Mouse (Mus musculus) hindbrain, embryonic 13.5 days (tissue): ENCODE results near the gene Vta1. TPM values are rescaled to one million over a fixed set of nuclear protein-coding genes. Genes with fewer than 3 reads are reported as not detected.
A peak's percentile ranks its signal among the peaks of the same experiment; 100 is the strongest.

Experiments
- ATAC-seq: fragments of 200-750 bp; cut with Nextera tagmentation; 2 replicates; pipeline ENCODE4 v1.8.0; 2017; ENCODE audit warnings: moderate TSS enrichment; ENCODE audit not compliant: low FRiP score
- H3K27ac ChIP-seq: fragments of 300-500 bp; sonication (generic); 2 replicates; pipeline ENCODE4 v1.5.1; 2015; ENCODE audit warnings: inconsistent platforms, mild to moderate bottlenecking, moderate library complexity
- H3K27me3 ChIP-seq: fragments of 300-500 bp; sonication (generic); 2 replicates; pipeline ENCODE4 v1.6.1; 2015; ENCODE audit warnings: mild to moderate bottlenecking, inconsistent platforms
- H3K36me3 ChIP-seq: fragments of 300-500 bp; sonication (generic); 2 replicates; pipeline ENCODE4 v1.6.1; 2015; ENCODE audit warnings: mild to moderate bottlenecking, inconsistent platforms
- H3K4me1 ChIP-seq: fragments of 300-500 bp; sonication (generic); replicated peaks from 2 replicates; pipeline ENCODE4 v1.6.1; 2015; ENCODE audit warnings: inconsistent platforms
- H3K4me2 ChIP-seq: fragments of 300-500 bp; sonication (generic); 2 replicates; pipeline ENCODE4 v1.6.1; 2015; ENCODE audit warnings: inconsistent platforms, mild to moderate bottlenecking, moderate library complexity
- H3K4me3 ChIP-seq: fragments of 300-500 bp; sonication (generic); 2 replicates; pipeline ENCODE4 v1.5.1; 2015; ENCODE audit warnings: mild to moderate bottlenecking, inconsistent platforms
- H3K9ac ChIP-seq: fragments of 300-500 bp; sonication (generic); 2 replicates; pipeline ENCODE4 v1.6.1; 2015; ENCODE audit warnings: mild to moderate bottlenecking, inconsistent platforms
- H3K9me3 ChIP-seq: fragments of 300-500 bp; sonication (generic); 2 replicates; pipeline ENCODE4 v1.6.1; 2016; ENCODE audit warnings: inconsistent platforms
- WGBS: fragments of 180-500 bp; shearing (Covaris S2); methylation state at CpG from one replicate; pipeline ENCODE4 v1.1.7; 2015; 5-methylcytosine and 5-hydroxymethylcytosine counted together
- polyA plus RNA-seq: library from polyadenylated mRNA; unstranded; fragments of >200 nt; fragmentation: Nextera tagmentation; extraction: Ambion mirVana; gene quantifications from 2 replicates; pipeline ENCODE4 v1.2.1, GENCODE M21; 2015

The Vta1 gene
- polyA plus RNA-seq, result 207 TPM in 2 replicates

- Histone ChIP-seq H3K4me3 (peak within 1 kb of the TSS; percentile 94), H3K9me3 (0 out of 2 replicates have a peak, but pooled peaks cover 4% of the 10 kb centered on the region), H3K4me1 (peaks cover 20% of the 10 kb centered on the region), H3K36me3 (no peaks in the 10 kb centered on the region), H3K4me2 (peak within 1 kb of the TSS; percentile 66), H3K27me3 (no peaks in the 10 kb centered on the region), H3K27ac (peak within 1 kb of the TSS; percentile 90), H3K9ac (peak within 1 kb of the TSS; percentile 90)
- WGBS, result under 1% methylated on average over 50 of the region's 50 CpGs
- ATAC-seq, result peak; percentile 98
Observed at GRCm38 (mm10) chr10:14705072-14706066, at the start of gene Vta1, which contains the start of gene Nmbr. Gene Vta1 (minus strand): TSS chr10:14705560. Gene Nmbr (plus strand): TSS chr10:14705591.

- WGBS, result 10% methylated on average over 2 of the region's 2 CpGs
- Histone ChIP-seq H3K36me3 (no peaks in the 10 kb centered on the region), H3K9me3 (no peaks in the 10 kb centered on the region), H3K9ac (no peak overlapping the region), H3K4me3 (no peak overlapping the region), H3K4me2 (no peak overlapping the region), H3K27me3 (no peaks in the 10 kb centered on the region), H3K27ac (no peak overlapping the region), H3K4me1 (no peaks in the 10 kb centered on the region)
- no peak for ATAC-seq
Observed at GRCm38 (mm10) chr10:14734285-14734684, 28.9 kb upstream of the Vta1 start.

DNA sequence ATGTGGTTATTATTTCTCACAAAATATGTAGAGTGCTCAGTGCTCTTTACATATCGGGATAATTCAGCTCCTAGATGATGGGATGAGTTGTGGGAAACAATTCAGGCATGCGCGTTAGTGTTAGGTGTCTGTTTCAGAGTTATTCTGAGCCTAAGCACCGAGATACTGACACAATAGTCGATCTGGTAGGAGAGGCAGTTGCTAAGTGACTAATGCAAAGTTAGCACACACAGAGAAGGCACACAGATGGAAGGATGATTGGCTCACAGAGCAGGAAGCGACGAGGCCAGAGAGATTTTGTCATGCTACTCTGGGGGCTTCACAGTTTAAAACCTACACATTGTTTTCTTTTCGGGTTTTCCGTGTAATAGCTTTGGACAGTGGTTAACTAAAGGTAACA is 20.3 kb upstream of the Vta1 start:
- H3K4me2 ChIP-seq, result no peak overlapping the region
- no peaks in the 10 kb centered on the region for H3K27me3 ChIP-seq
- 73% methylated on average over 9 of the region's 9 CpGs for WGBS
- H3K4me3 ChIP-seq, result no peak overlapping the region
- no peaks in the 10 kb centered on the region for H3K36me3 ChIP-seq
- ATAC-seq, result no peak
- no peak overlapping the region for H3K27ac ChIP-seq
- H3K9ac ChIP-seq, result no peak overlapping the region
- no peaks in the 10 kb centered on the region for H3K9me3 ChIP-seq
- no peaks in the 10 kb centered on the region for H3K4me1 ChIP-seq

GRCm38 (mm10) chr10:14718114-14718513 is 12.8 kb upstream of the Vta1 start, which contains the start of gene Gje1:
Gene Gje1 (minus strand): TSS chr10:14718214.
- no peaks in the 10 kb centered on the region for H3K9me3 ChIP-seq
- no peaks in the 10 kb centered on the region for H3K36me3 ChIP-seq
- no peak within 1 kb of the TSS for H3K9ac ChIP-seq
- WGBS, result 59% methylated on average over 3 of the region's 3 CpGs
- H3K27ac ChIP-seq, result no peak within 1 kb of the TSS
- ATAC-seq, result no peak
- H3K4me2 ChIP-seq, result no peak within 1 kb of the TSS
- no peak within 1 kb of the TSS for H3K4me3 ChIP-seq
- H3K4me1 ChIP-seq, result no peaks in the 10 kb centered on the region
- H3K27me3 ChIP-seq, result no peaks in the 10 kb centered on the region

DNA sequence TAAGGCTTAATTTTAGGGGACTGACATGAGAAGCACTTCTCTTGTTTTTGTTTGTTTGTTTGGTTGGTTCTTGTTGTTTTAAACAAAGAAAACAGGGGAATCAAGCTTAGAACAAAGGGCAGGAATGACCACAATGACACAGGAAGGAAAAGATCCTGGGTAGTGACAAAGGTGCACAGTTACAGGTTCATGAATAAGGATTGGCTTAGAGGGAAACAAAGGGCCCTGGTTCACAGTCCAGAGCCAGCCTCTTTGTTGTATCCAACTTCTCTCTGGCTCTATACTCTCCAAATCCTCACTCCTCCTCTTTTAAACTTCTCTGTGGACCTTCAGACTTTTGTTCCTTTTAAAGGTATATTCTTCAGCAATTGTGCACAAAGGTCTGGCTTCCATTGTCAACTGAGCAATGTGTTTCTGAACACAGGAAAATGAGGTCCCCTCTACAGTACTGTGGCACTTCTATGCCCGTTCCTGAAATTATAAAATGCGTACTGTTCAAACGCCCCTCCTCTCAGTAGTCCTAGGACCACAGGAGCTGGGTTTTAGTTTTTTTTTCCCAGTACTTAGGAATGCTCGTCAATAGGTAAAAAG is 1.4 kb downstream of the Vta1 start:
- Histone ChIP-seq H3K27ac (peak overlapping the region; percentile 58), H3K9me3 (0 out of 2 replicates have a peak, but pooled peaks cover 4% of the 10 kb centered on the region), H3K4me3 (peak overlapping the region; percentile 94), H3K4me1 (peaks cover 20% of the 10 kb centered on the region), H3K27me3 (no peaks in the 10 kb centered on the region), H3K9ac (peak overlapping the region; percentile 90), H3K4me2 (peak overlapping the region; percentile 66), H3K36me3 (no peaks in the 10 kb centered on the region)
- no peak for ATAC-seq
- 31% methylated on average over 4 of the region's 4 CpGs for WGBS

DNA sequence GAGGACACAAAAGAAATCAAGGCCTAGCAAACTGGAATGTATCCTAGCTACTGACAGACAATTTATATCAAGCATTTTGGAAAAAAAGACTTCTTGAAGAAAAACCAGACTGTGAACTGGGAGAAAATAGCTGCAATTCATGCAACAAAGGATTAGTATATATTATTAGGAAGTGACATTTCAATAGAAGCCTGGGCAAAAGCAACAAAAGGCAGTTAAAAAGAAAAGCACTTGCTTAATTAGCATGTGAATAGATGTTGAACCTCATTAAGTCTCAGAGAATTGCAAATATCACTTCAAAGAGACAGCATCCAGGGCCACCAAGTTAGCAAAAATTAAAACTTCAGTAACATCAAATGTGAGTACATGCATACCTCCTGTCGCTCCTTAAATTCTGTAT is 2.1 kb downstream of the Vta1 start:
- Histone ChIP-seq H3K9ac (peak overlapping the region; percentile 90), H3K36me3 (no peaks in the 10 kb centered on the region), H3K27ac (peak overlapping the region; percentile 58; the same call in 1 of the 2 replicates), H3K27me3 (no peaks in the 10 kb centered on the region), H3K4me3 (peak overlapping the region; percentile 94), H3K4me1 (peaks cover 20% of the 10 kb centered on the region), H3K4me2 (peak overlapping the region; percentile 66), H3K9me3 (0 out of 2 replicates have a peak, but pooled peaks cover 4% of the 10 kb centered on the region)
- 21% methylated on average over 1 of the region's 1 CpGs for WGBS
- ATAC-seq, result no peak

GRCm38 (mm10) chr10:14690349-14690748 is 15.0 kb downstream of the Vta1 start:
- Histone ChIP-seq H3K27ac (no peak overlapping the region), H3K4me1 (0 out of 2 replicates have a peak, but pooled peaks cover 3% of the 10 kb centered on the region), H3K27me3 (no peaks in the 10 kb centered on the region), H3K4me3 (no peak overlapping the region), H3K9ac (no peak overlapping the region), H3K4me2 (no peak overlapping the region), H3K36me3 (peaks cover 16% of the 10 kb centered on the region), H3K9me3 (no peaks in the 10 kb centered on the region)
- WGBS, result 46% methylated on average over 3 of the region's 3 CpGs
- ATAC-seq, result no peak

DNA sequence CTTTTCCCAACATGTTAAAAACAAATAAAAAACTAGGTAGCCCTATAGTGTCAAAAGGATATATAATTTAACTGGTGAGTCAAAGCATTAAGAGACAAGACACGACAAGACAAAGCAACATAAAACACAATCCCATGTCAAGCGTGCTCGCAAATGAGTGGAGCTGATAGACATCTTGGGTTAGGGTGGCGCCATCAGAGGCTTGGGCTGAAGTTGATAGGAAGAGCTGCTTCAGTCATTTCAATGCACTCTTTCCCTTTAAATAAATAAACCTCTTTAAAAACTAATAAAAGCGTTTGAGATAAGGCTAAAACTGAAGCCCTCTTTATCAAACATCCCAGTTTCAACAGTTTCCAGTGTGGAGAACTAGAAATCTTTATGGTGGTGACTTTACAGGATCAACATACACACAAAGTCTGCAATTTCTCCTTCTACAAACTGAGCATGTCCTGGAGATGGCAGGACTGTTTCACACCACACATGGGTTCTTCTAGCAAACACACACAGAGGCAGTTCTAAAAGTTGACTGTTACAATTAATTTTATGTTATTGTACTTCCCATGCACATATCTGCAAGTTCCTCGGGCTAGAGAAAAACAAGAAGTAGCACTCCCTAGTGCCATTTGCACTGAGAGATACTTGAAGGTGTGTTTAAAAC is 16.4 kb downstream of the Vta1 start:
- peaks cover 16% of the 10 kb centered on the region for H3K36me3 ChIP-seq
- H3K27me3 ChIP-seq, result no peaks in the 10 kb centered on the region
- no peak for ATAC-seq
- H3K27ac ChIP-seq, result no peak overlapping the region
- H3K9ac ChIP-seq, result no peak overlapping the region
- H3K9me3 ChIP-seq, result no peaks in the 10 kb centered on the region
- WGBS, result 92% methylated on average over 6 of the region's 6 CpGs
- H3K4me2 ChIP-seq, result no peak overlapping the region
- H3K4me3 ChIP-seq, result no peak overlapping the region
- 0 out of 2 replicates have a peak, but pooled peaks cover 3% of the 10 kb centered on the region for H3K4me1 ChIP-seq

GRCm38 (mm10) chr10:14685663-14686062 is 19.7 kb downstream of the Vta1 start:
- Histone ChIP-seq H3K27ac (no peak overlapping the region), H3K9ac (no peak overlapping the region), H3K4me1 (0 out of 2 replicates have a peak, but pooled peaks cover 3% of the 10 kb centered on the region), H3K9me3 (no peaks in the 10 kb centered on the region), H3K4me2 (no peak overlapping the region), H3K4me3 (no peak overlapping the region), H3K36me3 (peaks cover 16% of the 10 kb centered on the region), H3K27me3 (no peaks in the 10 kb centered on the region)
- no peak for ATAC-seq
- 96% methylated on average over 1 of the region's 1 CpGs for WGBS

- no peaks in the 10 kb centered on the region for H3K4me1 ChIP-seq
- no peaks in the 10 kb centered on the region for H3K9me3 ChIP-seq
- H3K9ac ChIP-seq, result no peak overlapping the region
- no peak for ATAC-seq
- H3K27me3 ChIP-seq, result no peaks in the 10 kb centered on the region
- H3K4me3 ChIP-seq, result no peak overlapping the region
- H3K36me3 ChIP-seq, result peaks cover 40% of the 10 kb centered on the region
- no peak overlapping the region for H3K4me2 ChIP-seq
- no peak overlapping the region for H3K27ac ChIP-seq
- 100% methylated on average over 2 of the region's 2 CpGs for WGBS
Observed at GRCm38 (mm10) chr10:14666147-14666546, 39.2 kb downstream of the Vta1 start.

GRCm38 (mm10) chr10:14660875-14661274 is 44.5 kb downstream of the Vta1 start:
- ATAC-seq, result no peak
- no peaks in the 10 kb centered on the region for H3K9me3 ChIP-seq
- no peak overlapping the region for H3K27ac ChIP-seq
- H3K4me2 ChIP-seq, result no peak overlapping the region
- no peak overlapping the region for H3K4me3 ChIP-seq
- no peak overlapping the region for H3K9ac ChIP-seq
- 90% methylated on average over 2 of the region's 2 CpGs for WGBS
- H3K27me3 ChIP-seq, result no peaks in the 10 kb centered on the region
- no peaks in the 10 kb centered on the region for H3K4me1 ChIP-seq
- H3K36me3 ChIP-seq, result peaks cover 34% of the 10 kb centered on the region

- no peak overlapping the region for H3K9ac ChIP-seq
- H3K36me3 ChIP-seq, result no peaks in the 10 kb centered on the region
- no peak overlapping the region for H3K4me3 ChIP-seq
- H3K9me3 ChIP-seq, result no peaks in the 10 kb centered on the region
- no peaks in the 10 kb centered on the region for H3K27me3 ChIP-seq
- 85% methylated on average over 1 of the region's 1 CpGs for WGBS
- no peaks in the 10 kb centered on the region for H3K4me1 ChIP-seq
- no peak overlapping the region for H3K4me2 ChIP-seq
- H3K27ac ChIP-seq, result no peak overlapping the region
- no peak for ATAC-seq
Observed at GRCm38 (mm10) chr10:14639635-14640034, 65.7 kb downstream of the Vta1 start.
